Mouse (Mus musculus) cerebellum, adult 2 months (tissue): ENCODE data around the gene Gdpd1.

Source experiments
- CTCF ChIP-seq: fragments of 200-500 bp; IDR thresholded peaks from 2 replicates; pipeline ENCODE4 v1.5.1; 2011; ENCODE audit warnings: low read depth, mild to moderate bottlenecking, control low read depth, low read length, moderate library complexity, borderline replicate concordance; ENCODE audit not compliant: insufficient read depth
- POLR2A ChIP-seq: fragments of 200-500 bp; IDR thresholded peaks from 2 replicates; pipeline ENCODE4 v1.6.1; 2011; ENCODE audit warnings: low read length, control low read depth, borderline replicate concordance; ENCODE audit not compliant: insufficient read depth

DNA sequence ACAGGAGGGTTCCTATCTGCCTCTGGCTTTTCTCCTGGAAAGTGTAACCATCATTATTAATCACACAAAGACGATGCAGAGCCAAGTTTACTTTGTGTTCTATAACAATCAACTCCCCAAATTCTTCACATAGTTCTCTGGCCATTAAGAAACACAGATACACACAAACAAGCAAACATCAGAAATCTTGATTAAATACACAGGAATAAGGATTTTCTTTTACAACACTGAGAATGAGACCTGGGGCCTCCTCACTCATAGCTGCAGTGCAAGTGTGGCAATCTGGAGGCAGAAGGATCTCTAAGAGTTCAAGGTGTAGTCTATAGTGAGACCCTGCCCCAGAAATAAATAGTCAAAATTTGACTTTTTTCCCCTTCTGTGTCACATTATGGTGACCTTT is 9.8 kb upstream of the Gdpd1 start:
- TF ChIP-seq CTCF, result no peak
- TF ChIP-seq POLR2A, result no peak
